Mouse (Mus musculus) neural tube, embryonic 11.5 days (tissue): ENCODE data around the gene Nfya. TPM values are rescaled to one million over a fixed set of nuclear protein-coding genes. Genes with fewer than 3 reads are reported as not detected.

Source experiments
- ATAC-seq: fragments of 200-750 bp; cut with Nextera tagmentation; 2 replicates; pipeline ENCODE4 v1.8.0; 2017; ENCODE audit warnings: moderate number of reproducible peaks, mild to moderate bottlenecking, moderate TSS enrichment, moderate library complexity; ENCODE audit not compliant: insufficient read depth, low FRiP score, low TSS enrichment
- DNase-seq: peaks from one replicate; pipeline ENCODE4 v3.0.0-alpha.2; 2015; ENCODE audit warnings: low spot score
- H3K27ac ChIP-seq: fragments of 300-500 bp; sonication (generic); 2 replicates; pipeline ENCODE4 v1.5.1; 2014; ENCODE audit warnings: low read depth, mild to moderate bottlenecking, low read length
- H3K27me3 ChIP-seq: fragments of 300-500 bp; sonication (generic); 2 replicates; pipeline ENCODE4 v1.6.1; 2014; ENCODE audit warnings: mild to moderate bottlenecking, low read length, mixed read lengths; ENCODE audit not compliant: control insufficient read depth, insufficient read depth
- H3K36me3 ChIP-seq: fragments of 300-500 bp; sonication (generic); 2 replicates; pipeline ENCODE4 v1.6.1; 2014; ENCODE audit warnings: mild to moderate bottlenecking, low read length, moderate library complexity, mixed read lengths; ENCODE audit not compliant: control insufficient read depth, insufficient read depth
- H3K4me1 ChIP-seq: fragments of 300-500 bp; sonication (generic); 2 replicates; pipeline ENCODE4 v1.6.1; 2014; ENCODE audit warnings: low read length, mixed read lengths; ENCODE audit not compliant: control insufficient read depth, insufficient read depth
- H3K4me2 ChIP-seq: fragments of 300-500 bp; sonication (generic); 2 replicates; pipeline ENCODE4 v1.6.1; 2014; ENCODE audit warnings: low read depth, mild to moderate bottlenecking, moderate library complexity
- H3K4me3 ChIP-seq: fragments of 300-500 bp; sonication (generic); 2 replicates; pipeline ENCODE4 v1.5.1; 2014; ENCODE audit warnings: low read depth, low read length
- H3K9ac ChIP-seq: fragments of 300-500 bp; sonication (generic); 2 replicates; pipeline ENCODE4 v1.6.1; 2014; ENCODE audit warnings: mild to moderate bottlenecking, low read length
- H3K9me3 ChIP-seq: fragments of 300-500 bp; sonication (generic); 2 replicates; pipeline ENCODE4 v1.6.1; 2016; ENCODE audit warnings: low read length; ENCODE audit not compliant: control insufficient read depth
- WGBS: fragments of 180-500 bp; shearing (Covaris S2); extraction: QIAGEN DNeasy Blood & Tissue Kit; methylation state at CpG from one replicate; pipeline ENCODE4 v1.1.7; 2014; 5-methylcytosine and 5-hydroxymethylcytosine counted together
- polyA plus RNA-seq: library from polyadenylated mRNA; unstranded; fragments of >200 nt; fragmentation: Nextera tagmentation; extraction: Ambion mirVana; gene quantifications from 2 replicates; pipeline ENCODE4 v1.2.1, GENCODE M21; 2014

The Nfya gene
- polyA plus RNA-seq, 1 experiment from 2014 or later = 27.8 TPM

DNA sequence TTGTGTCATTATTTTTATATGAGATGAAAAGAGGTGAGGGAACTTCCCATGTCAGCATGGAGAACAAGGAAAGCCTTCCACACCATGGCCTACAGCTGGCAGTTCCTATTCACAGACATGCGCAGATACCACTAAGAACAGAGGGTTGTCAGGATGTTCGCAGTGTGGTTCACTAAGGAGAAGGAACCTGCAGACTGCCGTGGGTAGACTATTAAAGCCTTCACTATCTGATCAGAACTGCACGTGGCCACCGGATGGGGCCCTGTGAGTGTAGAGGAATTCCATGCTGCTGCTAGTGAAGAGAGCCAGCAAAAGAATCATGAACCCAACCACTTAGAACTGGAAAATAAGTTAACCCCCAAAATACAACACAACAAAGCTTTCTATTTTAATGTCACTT is 20.3 kb downstream of the Nfya start:
- no peak overlapping the region for H3K4me3 ChIP-seq
- H3K4me1 ChIP-seq = no peaks in the 10 kb centered on the region
- no peak for DNase-seq
- H3K27ac ChIP-seq = no peak overlapping the region
- H3K27me3 ChIP-seq = no peaks in the 10 kb centered on the region
- ATAC-seq = no peak
- 93% methylated on average over 5 of the region's 5 CpGs for WGBS
- no peak overlapping the region for H3K9ac ChIP-seq
- peaks cover 36% of the 10 kb centered on the region for H3K36me3 ChIP-seq
- no peaks in the 10 kb centered on the region for H3K9me3 ChIP-seq
- no peak overlapping the region for H3K4me2 ChIP-seq

DNA sequence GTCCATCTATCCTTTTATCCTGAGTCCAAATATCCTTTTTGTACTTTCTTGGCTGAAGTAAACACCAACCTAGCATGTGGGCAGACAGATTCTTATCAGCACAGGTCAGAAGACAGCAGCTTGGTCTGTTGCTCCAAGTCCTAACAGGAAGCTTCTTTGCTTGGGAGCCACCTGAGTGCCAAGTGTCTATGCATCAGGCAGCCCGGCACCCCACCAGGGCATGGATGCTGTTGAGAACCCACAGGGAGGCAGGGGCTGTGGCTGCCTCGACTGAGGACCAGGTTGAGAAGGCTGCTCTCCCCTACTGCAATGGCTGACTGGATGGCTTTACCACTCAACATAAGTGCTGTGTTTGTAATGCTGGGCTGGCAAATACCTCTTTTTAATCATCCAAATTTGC is 21.0 kb downstream of the Nfya start:
- Histone ChIP-seq H3K27me3 (no peaks in the 10 kb centered on the region), H3K4me3 (no peak overlapping the region), H3K36me3 (peaks cover 33% of the 10 kb centered on the region), H3K27ac (no peak overlapping the region), H3K9me3 (no peaks in the 10 kb centered on the region), H3K9ac (no peak overlapping the region), H3K4me1 (no peaks in the 10 kb centered on the region), H3K4me2 (no peak overlapping the region)
- 94% methylated on average over 2 of the region's 2 CpGs for WGBS
- DNase-seq (no peak), ATAC-seq (no peak)

DNA sequence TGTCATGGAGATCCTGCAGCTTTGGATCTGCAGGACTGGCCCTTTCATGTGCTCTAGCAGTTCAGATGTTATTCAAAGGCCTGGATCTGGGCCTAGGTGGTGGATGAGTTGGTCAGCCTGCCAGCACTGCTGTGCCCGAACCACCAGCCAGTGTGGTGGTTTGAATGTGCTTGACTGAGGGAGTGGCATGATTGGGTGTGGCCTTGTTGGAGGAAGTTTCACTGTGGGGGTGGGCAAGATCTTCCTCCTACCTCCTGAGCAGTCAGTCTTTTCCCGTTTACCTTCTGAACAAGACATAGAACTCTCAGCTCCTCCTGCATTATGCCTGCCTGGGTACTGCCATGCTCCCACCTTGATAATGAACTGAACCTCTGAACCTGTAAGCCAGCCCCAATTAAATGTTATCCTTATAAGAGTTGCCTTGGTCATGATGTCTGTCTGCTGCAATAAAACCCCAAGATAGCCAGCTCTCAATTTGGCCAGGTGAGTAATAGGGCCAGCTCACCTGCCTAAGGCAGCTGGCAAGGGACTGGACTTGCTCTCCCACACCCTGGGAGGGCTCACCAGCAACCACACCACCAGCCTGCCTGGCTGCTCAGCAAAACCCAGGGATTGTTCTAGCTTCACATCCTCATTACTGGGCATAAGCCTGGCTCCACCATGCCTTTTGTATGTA is 23.8 kb downstream of the Nfya start:
- DNase-seq (no peak), ATAC-seq (no peak)
- Histone ChIP-seq H3K27ac (no peak overlapping the region), H3K9ac (no peak overlapping the region), H3K27me3 (no peaks in the 10 kb centered on the region), H3K4me2 (no peak overlapping the region), H3K36me3 (peaks cover 21% of the 10 kb centered on the region), H3K4me3 (no peak overlapping the region), H3K4me1 (no peaks in the 10 kb centered on the region), H3K9me3 (no peaks in the 10 kb centered on the region)
- 83% methylated on average over 2 of the region's 2 CpGs for WGBS

DNA sequence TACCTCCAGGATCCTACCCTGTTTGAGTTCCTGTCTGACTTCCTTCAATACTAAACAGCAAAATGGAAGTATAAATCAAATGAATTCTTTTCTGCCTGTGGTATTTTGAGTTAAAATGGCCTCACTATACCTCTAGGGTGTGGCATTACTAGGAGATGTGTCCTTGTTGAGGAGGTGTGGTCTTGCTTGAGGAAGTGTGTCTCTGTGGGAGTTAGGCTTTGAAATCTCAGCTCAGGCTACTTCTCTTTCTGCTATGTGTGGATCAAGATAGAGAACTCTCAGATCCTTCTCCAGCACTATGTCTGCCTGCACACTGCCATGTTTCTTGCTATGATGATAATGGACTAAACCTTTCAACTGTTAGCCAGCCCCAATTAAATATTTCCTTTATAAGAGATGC is 30.7 kb downstream of the Nfya start:
- no peaks in the 10 kb centered on the region for H3K27me3 ChIP-seq
- H3K27ac ChIP-seq = no peak overlapping the region
- ATAC-seq (no peak), DNase-seq (no peak)
- no peak overlapping the region for H3K9ac ChIP-seq
- no peak overlapping the region for H3K4me3 ChIP-seq
- no peak overlapping the region for H3K4me2 ChIP-seq
- no peaks in the 10 kb centered on the region for H3K9me3 ChIP-seq
- H3K36me3 ChIP-seq = no peaks in the 10 kb centered on the region
- H3K4me1 ChIP-seq = no peaks in the 10 kb centered on the region

DNA sequence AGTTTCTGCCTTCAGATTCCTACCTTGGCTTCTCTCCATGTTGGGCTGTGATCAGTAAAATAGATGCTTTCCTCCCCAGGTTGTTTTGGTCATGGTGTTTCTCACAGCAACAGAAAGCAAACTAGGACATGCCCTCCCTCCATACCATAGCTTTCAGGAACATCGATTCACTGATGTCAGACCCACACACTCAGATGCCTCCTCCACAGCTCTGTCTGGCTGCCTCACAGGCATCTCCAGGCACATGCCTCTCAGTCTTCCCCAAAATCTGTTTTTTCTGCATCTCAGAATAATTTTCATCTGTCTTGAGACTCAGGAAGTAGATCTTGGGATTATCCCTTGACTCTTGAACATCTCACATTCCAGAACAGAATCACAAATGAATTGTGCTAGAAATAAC is 33.6 kb downstream of the Nfya start:
- 91% methylated on average over 1 of the region's 1 CpGs for WGBS
- H3K4me1 ChIP-seq = no peaks in the 10 kb centered on the region
- ATAC-seq = no peak

DNA sequence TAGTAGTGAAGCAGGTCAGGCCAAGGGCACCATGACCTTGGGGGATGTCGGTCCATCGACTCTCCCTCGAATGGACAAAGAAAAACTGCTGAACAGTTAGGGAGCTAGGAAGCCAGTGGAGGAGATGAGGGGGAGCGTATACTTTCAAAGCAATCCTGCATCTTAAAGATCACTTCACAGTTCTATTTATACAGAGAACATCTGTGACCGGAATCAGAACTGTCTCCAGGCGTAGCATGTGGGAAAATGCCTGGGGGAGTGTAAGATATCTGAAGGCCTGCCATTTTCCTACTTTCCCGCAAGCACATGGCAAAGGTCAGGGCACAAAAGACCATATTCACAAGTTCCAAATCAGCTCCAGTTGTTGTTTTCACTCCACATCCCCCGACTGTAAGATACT is 36.7 kb downstream of the Nfya start:
- Histone ChIP-seq H3K27me3 (no peaks in the 10 kb centered on the region), H3K9me3 (no peaks in the 10 kb centered on the region), H3K9ac (no peak overlapping the region), H3K4me2 (no peak overlapping the region), H3K4me1 (no peaks in the 10 kb centered on the region), H3K4me3 (no peak overlapping the region), H3K27ac (no peak overlapping the region), H3K36me3 (no peaks in the 10 kb centered on the region)
- ATAC-seq = no peak
- WGBS = 85% methylated on average over 8 of the region's 8 CpGs
- DNase-seq = no peak

More for the DNA sequence above, 33.6 kb downstream of the Nfya start:
- no peaks in the 10 kb centered on the region for H3K27me3 ChIP-seq
- no peak overlapping the region for H3K27ac ChIP-seq
- H3K36me3 ChIP-seq = no peaks in the 10 kb centered on the region
- H3K4me3 ChIP-seq = no peak overlapping the region
- H3K9me3 ChIP-seq = no peaks in the 10 kb centered on the region
- H3K9ac ChIP-seq = no peak overlapping the region
- H3K4me2 ChIP-seq = no peak overlapping the region
- no peak for DNase-seq

DNA sequence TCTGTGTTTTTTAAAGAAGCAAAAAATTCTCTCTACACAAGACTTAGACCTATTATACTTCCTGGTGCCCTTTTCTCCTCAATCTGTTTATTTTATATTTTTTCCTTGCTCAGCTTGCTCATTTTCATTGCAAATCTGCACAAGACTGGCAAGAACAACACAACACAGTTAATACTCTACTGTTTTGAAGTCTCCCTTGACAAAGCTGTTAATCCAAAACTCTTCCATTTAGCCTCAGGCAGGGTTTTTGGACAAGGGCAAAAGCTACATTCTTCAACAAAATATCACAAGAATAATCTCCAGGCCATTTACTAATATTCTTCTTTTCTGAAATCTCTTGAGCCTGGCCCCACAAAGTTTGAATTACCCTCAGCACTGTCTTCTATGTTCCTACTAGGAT is 38.1 kb downstream of the Nfya start:
- Histone ChIP-seq H3K4me3 (no peak overlapping the region), H3K27me3 (no peaks in the 10 kb centered on the region), H3K4me1 (no peaks in the 10 kb centered on the region), H3K9me3 (no peaks in the 10 kb centered on the region), H3K4me2 (no peak overlapping the region), H3K27ac (no peak overlapping the region), H3K36me3 (no peaks in the 10 kb centered on the region), H3K9ac (no peak overlapping the region)
- DNase-seq (no peak), ATAC-seq (no peak)

DNA sequence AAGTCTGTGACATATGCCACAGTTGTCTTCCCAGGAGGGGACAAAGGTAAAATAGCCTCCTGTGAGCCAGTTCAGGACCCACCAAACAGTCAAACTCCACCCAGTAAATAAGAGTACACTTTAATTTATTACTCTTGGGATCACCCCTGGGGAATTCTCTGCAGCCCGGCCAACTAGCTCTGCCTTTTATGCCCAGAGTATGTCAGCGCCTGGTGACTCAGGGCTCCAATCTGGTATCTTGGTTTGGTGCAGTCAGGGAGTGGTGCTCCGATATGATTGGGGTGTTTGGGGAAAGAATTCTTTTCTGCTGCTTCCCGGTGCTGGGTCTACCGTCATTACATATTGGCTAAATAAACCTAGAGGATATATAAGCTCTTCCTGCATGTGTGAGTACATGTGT is 42.9 kb downstream of the Nfya start:
- Histone ChIP-seq H3K4me1 (no peaks in the 10 kb centered on the region), H3K36me3 (no peaks in the 10 kb centered on the region), H3K27ac (no peak overlapping the region), H3K9me3 (no peaks in the 10 kb centered on the region), H3K27me3 (no peaks in the 10 kb centered on the region), H3K4me2 (no peak overlapping the region), H3K4me3 (no peak overlapping the region), H3K9ac (no peak overlapping the region)
- ATAC-seq (no peak), DNase-seq (no peak)
- 84% methylated on average over 5 of the region's 5 CpGs for WGBS

DNA sequence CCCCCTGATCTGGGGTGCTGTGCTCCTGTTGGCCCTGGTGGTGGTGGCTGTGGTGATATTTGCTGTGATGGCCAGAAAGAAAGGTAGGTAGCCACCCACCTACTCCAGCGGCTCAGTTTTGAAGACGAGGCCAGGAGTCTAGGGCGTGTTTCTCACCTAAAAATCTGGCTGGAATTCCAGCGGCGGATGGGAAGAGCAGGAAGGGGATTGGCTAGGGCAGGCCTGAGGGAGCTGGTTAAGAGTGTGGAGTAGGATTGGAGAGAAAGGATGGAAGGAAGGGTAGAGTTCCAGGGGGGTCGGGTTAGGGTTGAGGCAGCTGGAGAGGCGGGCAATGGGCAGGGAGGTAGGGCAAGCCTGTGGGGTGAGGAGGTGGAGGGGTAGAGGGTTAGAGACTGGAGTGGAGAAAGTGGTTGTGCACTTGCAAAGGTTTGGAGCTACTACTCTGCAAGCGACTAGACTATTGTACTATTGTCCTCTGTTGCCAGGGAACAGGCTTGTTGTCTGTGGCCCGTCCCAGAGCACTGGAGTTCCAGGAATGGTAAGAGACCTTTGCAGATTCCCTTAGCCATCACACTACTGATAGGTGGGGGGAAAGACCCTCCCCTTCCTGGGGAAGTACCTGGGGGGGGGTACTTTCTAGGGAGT is 44.1 kb downstream of the Nfya start:
- WGBS = 74% methylated on average over 9 of the region's 9 CpGs
- Histone ChIP-seq H3K4me1 (no peaks in the 10 kb centered on the region), H3K9ac (no peak overlapping the region), H3K36me3 (no peaks in the 10 kb centered on the region), H3K4me3 (no peak overlapping the region), H3K27ac (no peak overlapping the region), H3K27me3 (no peaks in the 10 kb centered on the region), H3K9me3 (no peaks in the 10 kb centered on the region), H3K4me2 (no peak overlapping the region)
- ATAC-seq (no peak), DNase-seq (no peak)
